ENCODE assay signal across 33 mouse cellular contexts in the genomic region with DNA sequence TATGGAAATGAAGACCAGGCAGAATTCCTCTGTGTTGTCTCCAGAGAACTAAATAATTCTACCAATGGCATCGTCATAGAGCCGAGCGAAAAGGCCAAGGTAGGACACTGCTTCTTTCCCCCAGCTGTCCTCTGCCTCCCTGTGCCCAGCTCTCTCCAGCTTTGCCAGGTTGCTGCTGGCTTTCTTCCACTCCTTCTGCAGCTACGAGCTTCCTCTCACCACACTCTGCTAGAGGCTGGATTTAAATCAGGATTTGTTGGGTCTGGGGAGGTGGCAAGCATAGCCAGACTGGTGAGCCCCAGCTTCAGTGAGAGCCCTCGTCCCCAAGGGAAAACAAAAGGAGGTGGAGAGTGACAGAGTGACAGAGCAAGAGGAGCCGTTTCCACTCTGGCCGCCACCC. TPM values are rescaled to one million over a fixed set of nuclear protein-coding genes. Genes with fewer than 3 reads are reported as not detected.
DNase-seq lines count a peak whose midpoint lies in the region; ATAC-seq and TF ChIP-seq lines count a peak whose summit lies in the region.
"Had no signal": no experiment of that assay in that cellular context is flagged by ENCODE, and none has a peak within 500 bp of the region (broad histone marks: within the 10 kb centered on the region; RNA-seq: fewer than 3 reads in every experiment).

No protein-coding gene starts in this region.

- no peak overlapping the region for H3K4me2 ChIP-seq in midbrain, postnatal 0 days (ENCODE audit: low read depth, low read length, poor library complexity, severe bottlenecking)
- H3K4me2 ChIP-seq in midbrain, embryonic 15.5 days: no peak overlapping the region
- H3K4me2 ChIP-seq: heart, embryonic 13.5 days; liver, embryonic 15.5 days; lung, embryonic 15.5 days; neural tube, embryonic 13.5 days had no signal

- no peak for ATAC-seq in midbrain, postnatal 0 days (ENCODE audit: low FRiP score)
- ATAC-seq in midbrain, embryonic 15.5 days (replicated peaks): no peak
- ATAC-seq: forebrain, postnatal 0 days; hindbrain, postnatal 0 days; intestine, embryonic 16.5 days had no signal

- H3K4me1 ChIP-seq in midbrain, postnatal 0 days (ENCODE audit: insufficient read depth, low read length): 0 out of 2 replicates have a peak, but pooled peaks cover 2% of the 10 kb centered on the region
- H3K4me1 ChIP-seq in midbrain, embryonic 15.5 days: peaks cover 10% of the 10 kb centered on the region
- peaks cover 23% of the 10 kb centered on the region for H3K4me1 ChIP-seq in cerebellum, adult 2 months (ENCODE audit: control insufficient read depth, insufficient read depth, low read length)

- 88% methylated on average over 7 of the region's 7 CpGs for WGBS in midbrain, postnatal 0 days
- WGBS in midbrain, embryonic 15.5 days: 88% methylated on average over 7 of the region's 7 CpGs
- 32% methylated on average over 7 of the region's 7 CpGs for WGBS in cerebellum, adult 2 months

- TF ChIP-seq CTCF in gastrocnemius, adult 2 months (IDR thresholded peaks at IDR 0.05): no peak
- TF ChIP-seq CTCF in midbrain, postnatal 0 days (IDR thresholded peaks at IDR 0.05): no peak
- no peak for TF ChIP-seq CTCF in cerebellum, adult 2 months (IDR thresholded peaks at IDR 0.05; ENCODE audit: borderline replicate concordance, insufficient read depth, low read depth, low read length)

- no peak for TF ChIP-seq POLR2A in cerebellum, adult 2 months (IDR thresholded peaks at IDR 0.05; ENCODE audit: borderline replicate concordance, insufficient read depth, low read length)

- H3K27me3 ChIP-seq in midbrain, postnatal 0 days (ENCODE audit: insufficient read depth, low read length): no peaks in the 10 kb centered on the region
- H3K27me3 ChIP-seq in midbrain, embryonic 15.5 days (replicated peaks): no peaks in the 10 kb centered on the region
- H3K27me3 ChIP-seq in cerebellum, adult 2 months (ENCODE audit: control insufficient read depth, insufficient read depth, low read length): no peaks in the 10 kb centered on the region
- H3K27me3 ChIP-seq: heart, embryonic 13.5 days; liver, embryonic 15.5 days; lung, embryonic 15.5 days; neural tube, embryonic 13.5 days had no signal

- no peak overlapping the region for H3K4me3 ChIP-seq in gastrocnemius, adult 2 months
- H3K4me3 ChIP-seq in midbrain, postnatal 0 days (ENCODE audit: low read depth, low read length): no peak overlapping the region
- no peak overlapping the region for H3K4me3 ChIP-seq in midbrain, embryonic 15.5 days
- H3K4me3 ChIP-seq in cerebellum, adult 2 months (replicated peaks; ENCODE audit: insufficient read depth, low read depth, low read length): no peak overlapping the region
- H3K4me3 ChIP-seq: embryonic facial prominence, embryonic 10.5 days; heart, embryonic 13.5 days; limb, embryonic 10.5 days; liver, embryonic 15.5 days; lung, embryonic 15.5 days; megakaryocyte, embryonic 14.5 days; myocyte; neural tube, embryonic 13.5 days had no signal

- 0 out of 2 replicates have a peak overlapping the region, but pooled peaks have one; percentile 4 for H3K9ac ChIP-seq in midbrain, postnatal 0 days (replicated peaks; ENCODE audit: low read length, poor library complexity, severe bottlenecking)
- H3K9ac ChIP-seq in midbrain, embryonic 15.5 days: no peak overlapping the region
- H3K9ac ChIP-seq: forebrain, postnatal 0 days; heart, embryonic 13.5 days; liver, embryonic 15.5 days; lung, embryonic 15.5 days; neural tube, embryonic 13.5 days had no signal

- peak; percentile 52 for DNase-seq in gastrocnemius, adult 2 months
- DNase-seq in gastrocnemius, postnatal 14 days: no peak
- DNase-seq in midbrain, postnatal 0 days (ENCODE audit: low spot score): no peak
- DNase-seq in cerebellum, adult 2 months: peak; percentile 48 to 58
- DNase-seq in cerebellum, adult 9-11 months: peak; percentile 64
- no peak for DNase-seq in kidney, postnatal 4 days
- no peak for DNase-seq in yolk sac, embryonic 10.5 days (ENCODE audit: low spot score)
- DNase-seq: adrenal gland, postnatal 36 days; forebrain, postnatal 0 days; heart, adult 11 months; kidney, adult 9 months; kidney, postnatal 14 days; liver; lung, postnatal 36 days; midbrain, embryonic 14.5 days; retina, postnatal 1 day; thymus, adult 2 months had no signal

- peaks cover 50% of the 10 kb centered on the region for H3K36me3 ChIP-seq in midbrain, postnatal 0 days (ENCODE audit: insufficient read depth, low read length)
- H3K36me3 ChIP-seq in midbrain, embryonic 15.5 days (replicated peaks): peaks cover 32% of the 10 kb centered on the region

- no peaks in the 10 kb centered on the region for H3K9me3 ChIP-seq in midbrain, postnatal 0 days (ENCODE audit: low read length)
- H3K9me3 ChIP-seq in midbrain, embryonic 15.5 days: no peaks in the 10 kb centered on the region
- H3K9me3 ChIP-seq: embryonic facial prominence, embryonic 10.5 days; heart, embryonic 13.5 days; limb, embryonic 10.5 days; liver, embryonic 15.5 days; lung, embryonic 15.5 days; megakaryocyte, embryonic 14.5 days; neural tube, embryonic 13.5 days had no signal

- intact Hi-C loops in gastrocnemius, adult 2 months (cut with DNase I): loop anchor here (2.0 to 5.0 kb wide), 2 partner anchors 45 to 72 kb away; a partner anchor contains a TSS
- intact Hi-C loops in gastrocnemius, postnatal 14 days (cut with DNase I; ENCODE audit: low total_unique reads): loop anchor here (5.0 kb wide), 1 partner anchor 72 kb away; no protein-coding TSS in a partner anchor

- no peak overlapping the region for H3K27ac ChIP-seq in gastrocnemius, adult 2 months
- no peak overlapping the region for H3K27ac ChIP-seq in midbrain, postnatal 0 days (ENCODE audit: low read depth, low read length)
- no peak overlapping the region for H3K27ac ChIP-seq in midbrain, embryonic 15.5 days
- 0 out of 2 replicates have a peak overlapping the region, but pooled peaks have one; percentile 15 for H3K27ac ChIP-seq in cerebellum, adult 2 months (ENCODE audit: insufficient read depth, low read length)
- H3K27ac ChIP-seq: heart, embryonic 13.5 days; hindbrain, postnatal 0 days; liver, embryonic 15.5 days; lung, embryonic 15.5 days; neural tube, embryonic 13.5 days had no signal

RNA-seq across cellular contexts. Expression of a gene that starts 9.4 kb away (rescaled TPM):
- total RNA-seq in gastrocnemius, adult 2 months (2021): 10 to 100 TPM; 14.8 to 22.3 TPM
- total RNA-seq in gastrocnemius, postnatal 14 days (2021): 10 to 100 TPM; 12.8 to 15.5 TPM
- 22.1 and 27.4 TPM in 2 replicates for total RNA-seq in midbrain, postnatal 0 days (2014; rRNA removed)
- polyA plus RNA-seq in midbrain, postnatal 0 days (2015; fragmentation: Nextera tagmentation; extraction: Ambion mirVana): 27.7 and 29.4 TPM in 2 replicates
- polyA plus RNA-seq in midbrain, embryonic 15.5 days (2015; fragmentation: Nextera tagmentation; extraction: Ambion mirVana): 32.3 and 34.8 TPM in 2 replicates
- 93.6 and 98.0 TPM in 2 replicates for polyA plus RNA-seq in cerebellum, adult 2 months (2012; rRNA removed)

RNA-seq across cellular contexts. Expression of a gene that starts 9.5 kb away (rescaled TPM):
- 100 to 1,000 TPM; 680 to 956 TPM for total RNA-seq in gastrocnemius, adult 2 months (2021)
- total RNA-seq in gastrocnemius, postnatal 14 days (2021): 1,000 to 10,000 TPM; 1,042 to 1,140 TPM
- total RNA-seq in midbrain, postnatal 0 days (2014; rRNA removed): 319 and 329 TPM in 2 replicates
- polyA plus RNA-seq in midbrain, postnatal 0 days (2015; fragmentation: Nextera tagmentation; extraction: Ambion mirVana): 934 and 951 TPM in 2 replicates
- polyA plus RNA-seq in midbrain, embryonic 15.5 days (2015; fragmentation: Nextera tagmentation; extraction: Ambion mirVana): 782 and 789 TPM in 2 replicates
- 899 and 972 TPM in 2 replicates for polyA plus RNA-seq in cerebellum, adult 2 months (2012; rRNA removed)

RNA-seq across cellular contexts. Expression of a gene that starts 11.0 kb away (rescaled TPM):
- total RNA-seq in gastrocnemius, adult 2 months (2021): not detected
- not detected for total RNA-seq in gastrocnemius, postnatal 14 days (2021)
- 0.44 TPM in 1 of 2 replicates, not detected in the other for total RNA-seq in midbrain, postnatal 0 days (2014; rRNA removed)
- not detected in 2 replicates for polyA plus RNA-seq in midbrain, postnatal 0 days (2015; fragmentation: Nextera tagmentation; extraction: Ambion mirVana)
- polyA plus RNA-seq in midbrain, embryonic 15.5 days (2015; fragmentation: Nextera tagmentation; extraction: Ambion mirVana): not detected in 2 replicates
- polyA plus RNA-seq in cerebellum, adult 2 months (2012; rRNA removed): 0.15 and 0.25 TPM in 2 replicates
- total RNA-seq: forebrain, postnatal 0 days; gastrocnemius, adult 18-20 months; hindbrain, postnatal 0 days; layer of hippocampus, adult 8-10 months had no signal
- polyA plus RNA-seq: C2C12; cortical plate, adult 2 months; forebrain, postnatal 0 days; hindbrain, embryonic 11.5 days; lung, embryonic 15.5 days; midbrain, embryonic 14.5 days; myocyte; neural tube, embryonic 13.5 days had no signal

RNA-seq across cellular contexts. Expression of a gene that starts 25.8 kb away (rescaled TPM):
- 10 to 100 TPM; 79.2 to 99.2 TPM for total RNA-seq in gastrocnemius, adult 2 months (2021)
- 100 to 1,000 TPM; 103 to 107 TPM for total RNA-seq in gastrocnemius, postnatal 14 days (2021)
- total RNA-seq in midbrain, postnatal 0 days (2014; rRNA removed): 69.2 and 78.1 TPM in 2 replicates
- 187 and 201 TPM in 2 replicates for polyA plus RNA-seq in midbrain, postnatal 0 days (2015; fragmentation: Nextera tagmentation; extraction: Ambion mirVana)
- polyA plus RNA-seq in midbrain, embryonic 15.5 days (2015; fragmentation: Nextera tagmentation; extraction: Ambion mirVana): 182 and 191 TPM in 2 replicates
- polyA plus RNA-seq in cerebellum, adult 2 months (2012; rRNA removed): 157 and 164 TPM in 2 replicates

RNA-seq across cellular contexts. Expression of a gene that starts 33.0 kb away (rescaled TPM):
- total RNA-seq in gastrocnemius, adult 2 months (2021): not detected
- total RNA-seq in gastrocnemius, postnatal 14 days (2021): not detected
- total RNA-seq in midbrain, postnatal 0 days (2014; rRNA removed): not detected in 2 replicates
- 0.21 and 0.23 TPM in 2 replicates for polyA plus RNA-seq in midbrain, postnatal 0 days (2015; fragmentation: Nextera tagmentation; extraction: Ambion mirVana)
- 0.09 and 0.42 TPM in 2 replicates for polyA plus RNA-seq in midbrain, embryonic 15.5 days (2015; fragmentation: Nextera tagmentation; extraction: Ambion mirVana)
- polyA plus RNA-seq in cerebellum, adult 2 months (2012; rRNA removed): 0.08 and 0.25 TPM in 2 replicates
- total RNA-seq: forebrain, postnatal 0 days; gastrocnemius, adult 18-20 months had no signal
- polyA plus RNA-seq: cortical plate, adult 2 months; midbrain, embryonic 14.5 days had no signal

Comparison
In these comparisons a context has a peak if more than half of its experiments do, and no peak if none do; other contexts are left out.
1. DNase-seq: peak in gastrocnemius, adult 2 months (single experiment), cerebellum, adult 2 months (2 of 2) and cerebellum, adult 9-11 months (single experiment); none in gastrocnemius, postnatal 14 days (single experiment), midbrain, postnatal 0 days (single experiment), kidney, postnatal 4 days (0 of 2) and yolk sac, embryonic 10.5 days (single experiment).